Mouse (Mus musculus) layer of hippocampus, postnatal 14 days (tissue): ENCODE measurements around the gene Krt42. TPM values are rescaled to one million over a fixed set of nuclear protein-coding genes. Genes with fewer than 3 reads are reported as not detected.
"Not testable (repeated sequence)": the region's sequence is repeated elsewhere in the genome, so short reads cannot be mapped to it uniquely, and the experiment has no call there.

Experiments used
- DNase-seq, 2 experiments: peaks; one replicate each; pipeline ENCODE4 v3.0.0; 2021 to 2022; ENCODE audit warnings: low spot score in 2 of 2, mixed read lengths in 1 of 2
- total RNA-seq, 2 experiments: library from RNA; stranded (reverse); gene quantifications; 2 replicates each; pipeline ENCODE4 v1.2.3; 2021

Krt42 gene
- total RNA-seq, 2 experiments from 2014 or later, result not detected

DNA sequence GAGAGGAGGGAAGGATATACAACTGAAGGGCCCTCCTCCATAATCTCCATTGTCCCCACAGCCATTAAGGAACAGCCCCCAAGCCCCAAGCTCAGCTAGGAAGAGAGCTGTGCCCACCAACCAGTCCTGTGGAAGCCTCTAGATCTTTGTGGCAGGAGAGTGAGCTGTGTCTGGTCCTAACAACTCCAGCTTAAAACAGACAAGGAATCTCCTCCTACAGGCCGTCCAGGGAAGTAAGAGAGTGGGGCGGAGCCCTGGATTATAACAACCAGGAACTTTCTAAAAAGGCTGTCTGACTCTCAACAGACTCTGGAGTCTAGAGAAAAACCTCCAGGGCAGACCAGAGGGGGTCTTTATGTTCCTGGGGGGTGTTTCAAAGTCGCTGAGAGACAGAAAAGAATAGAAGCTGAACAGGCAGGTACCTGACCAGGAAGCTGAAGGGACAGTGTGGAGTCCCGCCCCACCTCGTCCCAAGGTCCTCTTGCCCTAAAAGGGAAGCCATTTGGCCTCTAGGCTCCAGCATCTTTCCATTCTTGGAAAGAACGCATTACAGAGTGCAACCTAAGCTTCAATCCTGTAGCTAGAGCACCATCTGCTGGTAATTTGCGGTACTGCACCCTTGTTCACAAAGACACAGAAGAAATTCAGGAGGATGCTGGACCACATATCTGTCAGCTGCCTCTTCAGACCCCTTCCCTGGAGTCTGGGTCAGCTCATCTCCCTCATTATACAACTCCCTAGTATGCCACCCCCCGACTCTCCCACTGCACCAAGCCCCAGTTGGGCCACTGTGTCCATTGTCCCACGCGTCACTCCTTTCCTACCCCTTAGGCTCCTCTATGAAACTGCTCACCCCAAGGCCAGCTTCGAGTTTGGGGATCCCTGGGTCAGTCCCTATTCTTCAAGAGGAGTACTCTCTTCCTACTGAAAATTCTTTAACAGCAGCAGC lies 12.2 kb upstream of the Krt42 start:
- peak; percentile 86 to 91 for DNase-seq

DNA sequence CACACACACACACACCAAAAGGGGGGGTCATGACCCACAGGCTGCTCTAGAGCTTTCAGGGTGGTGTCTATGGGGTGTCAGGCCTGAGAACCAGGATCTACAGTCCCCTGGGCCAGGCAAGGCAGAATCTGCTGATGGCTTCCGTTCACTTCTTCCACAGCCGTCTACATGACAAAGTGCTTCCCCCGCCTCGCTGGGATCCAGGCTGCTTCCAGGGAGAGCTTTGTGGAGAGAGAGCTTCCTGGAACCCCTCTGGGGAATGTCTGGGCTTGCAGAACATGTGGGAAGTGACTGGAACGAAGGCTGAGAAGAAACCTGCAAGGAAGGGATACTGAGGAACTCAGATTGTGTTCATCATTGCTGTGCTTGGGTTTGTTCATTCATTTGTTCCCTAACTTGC lies 9.1 kb upstream of the Krt42 start:
- no peak for DNase-seq

DNA sequence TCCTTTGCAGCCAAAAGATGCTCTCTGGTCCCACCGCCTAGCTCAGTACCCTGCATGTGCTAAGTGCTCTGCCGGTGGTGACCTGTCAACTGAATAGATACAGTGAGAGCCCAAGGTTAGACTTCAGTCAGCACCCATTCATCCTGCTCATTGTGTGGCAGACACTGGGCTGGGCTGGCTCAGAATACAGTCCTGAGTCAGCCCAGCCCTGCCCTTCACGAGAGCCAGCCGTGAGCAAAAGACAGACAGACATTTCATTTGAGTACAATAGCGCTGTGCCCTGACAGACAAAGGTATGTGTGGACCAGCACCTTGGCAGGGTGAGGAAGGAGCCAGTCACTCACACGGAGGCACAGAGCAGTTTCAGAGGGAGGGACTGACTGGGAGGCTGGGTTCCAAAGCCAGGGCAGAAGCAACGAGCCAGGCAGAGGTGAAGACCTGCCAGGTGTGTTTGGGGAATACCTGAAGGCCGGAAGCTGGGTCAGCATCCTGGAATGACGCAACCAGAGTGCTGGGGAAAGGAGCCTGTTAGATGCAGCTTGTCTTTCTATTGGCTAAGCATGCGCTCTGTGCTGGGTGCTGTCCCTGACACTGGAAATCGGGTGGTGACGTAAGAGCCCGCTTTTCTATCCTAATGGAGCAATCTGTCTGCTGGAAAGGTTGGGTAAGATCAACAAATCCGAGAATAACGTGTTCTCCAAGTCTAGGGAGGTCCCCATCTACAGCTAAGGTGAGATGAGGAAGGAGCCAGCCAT lies 8.2 kb upstream of the Krt42 start:
- no peak for DNase-seq

DNA sequence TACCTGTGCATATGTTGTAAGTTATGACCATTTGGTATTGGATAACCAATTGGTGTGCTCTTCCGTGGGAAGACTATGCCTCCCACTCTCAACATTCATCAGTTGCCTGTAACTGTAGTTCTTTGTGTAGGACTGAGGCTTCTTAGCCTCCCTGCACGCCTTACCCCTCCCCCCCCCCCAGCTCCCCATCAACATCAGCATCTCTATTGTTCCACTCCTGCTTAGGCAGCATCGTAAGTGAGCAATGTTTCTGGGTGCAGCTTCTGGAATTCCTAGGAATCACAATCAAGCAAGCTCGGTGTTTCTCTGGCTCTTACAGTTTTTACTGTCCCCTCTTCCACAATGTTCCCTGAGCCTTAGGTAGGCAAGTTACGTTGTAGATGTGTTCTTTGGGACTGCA lies 5.8 kb upstream of the Krt42 start:
- no peak for DNase-seq

DNA sequence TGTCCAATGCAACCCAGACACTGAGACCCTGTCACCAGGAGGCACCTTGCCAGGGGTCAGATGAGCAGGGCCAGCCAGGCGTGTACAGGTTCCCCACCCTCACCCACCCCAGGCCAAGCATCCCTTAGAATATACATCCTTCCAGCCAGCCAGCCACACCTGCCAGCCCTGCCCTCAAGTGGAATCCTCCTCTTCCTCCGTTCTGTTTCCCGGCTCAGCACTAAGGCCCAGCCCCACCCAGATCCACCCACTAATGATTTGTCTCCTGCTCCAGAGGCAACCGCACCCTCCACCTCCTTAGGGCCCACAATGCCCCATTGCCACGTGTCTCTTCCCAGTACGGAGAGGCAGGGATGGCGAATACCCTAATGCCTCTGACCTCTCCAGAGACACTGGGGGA lies 5.0 kb upstream of the Krt42 start:
- DNase-seq, result no peak

DNA sequence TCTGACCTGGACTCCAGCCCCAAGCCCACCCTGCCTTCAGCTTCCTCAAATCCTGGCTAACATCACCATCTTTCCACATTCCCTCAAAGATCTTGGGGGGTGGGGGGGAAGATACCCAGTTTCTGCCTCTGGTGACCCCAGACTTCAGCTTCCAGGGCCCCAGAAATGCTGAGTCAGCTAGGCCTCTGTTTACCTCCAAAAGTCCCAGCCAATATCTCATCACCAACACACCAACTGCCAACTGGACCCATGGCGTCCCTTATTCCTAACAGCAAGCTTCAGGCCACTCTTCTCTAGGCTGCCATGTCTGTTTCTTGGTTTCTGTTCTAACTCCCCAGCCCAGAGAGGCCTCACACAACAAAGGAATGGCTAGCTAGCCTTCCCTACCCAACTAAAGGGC lies 2.2 kb upstream of the Krt42 start:
- DNase-seq, result no peak

DNA sequence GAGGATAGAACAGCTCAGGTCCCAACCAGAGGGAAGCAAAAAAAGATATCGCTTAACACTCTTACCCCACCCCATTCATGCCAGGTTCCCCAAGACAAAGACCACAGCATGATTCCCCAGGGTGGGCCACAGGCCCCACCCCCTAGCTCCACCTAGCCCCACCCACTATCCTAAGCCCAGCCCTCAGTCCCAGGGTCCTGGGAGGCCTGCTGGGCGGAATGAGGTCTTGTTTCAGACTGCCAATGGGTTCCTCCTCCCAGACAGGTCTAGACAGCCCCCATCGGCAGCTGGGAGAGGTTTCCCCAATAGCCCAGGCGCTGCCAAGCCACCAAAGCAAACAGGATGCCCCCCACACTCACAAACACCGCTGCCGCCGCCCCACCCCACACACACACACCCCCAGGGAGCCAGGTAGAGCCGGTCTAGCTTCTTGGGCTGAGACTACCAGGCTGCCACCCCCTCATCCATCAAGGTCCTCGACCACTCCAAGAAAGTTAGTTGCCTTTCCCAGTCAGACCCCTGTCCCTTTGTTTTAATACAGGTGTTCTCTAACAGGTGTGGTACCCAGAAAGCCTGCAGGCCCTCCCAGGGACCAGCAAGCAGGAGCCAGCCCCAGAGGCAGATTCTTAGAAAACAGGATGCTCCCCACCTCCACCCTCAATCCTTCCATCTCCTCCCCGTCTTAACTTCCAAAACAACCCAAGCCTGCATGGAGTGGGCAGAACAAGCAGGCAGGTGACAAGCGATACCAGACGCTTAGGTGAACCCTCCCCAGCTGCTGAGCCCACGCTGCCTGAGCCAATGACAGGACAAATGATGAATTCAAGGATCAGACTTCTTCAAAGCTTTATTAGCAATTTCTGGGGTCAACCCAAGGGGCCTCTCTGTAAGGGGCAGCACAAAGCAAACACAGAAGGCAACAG lies 7.4 kb downstream of the Krt42 start:
- no peak for DNase-seq

DNA sequence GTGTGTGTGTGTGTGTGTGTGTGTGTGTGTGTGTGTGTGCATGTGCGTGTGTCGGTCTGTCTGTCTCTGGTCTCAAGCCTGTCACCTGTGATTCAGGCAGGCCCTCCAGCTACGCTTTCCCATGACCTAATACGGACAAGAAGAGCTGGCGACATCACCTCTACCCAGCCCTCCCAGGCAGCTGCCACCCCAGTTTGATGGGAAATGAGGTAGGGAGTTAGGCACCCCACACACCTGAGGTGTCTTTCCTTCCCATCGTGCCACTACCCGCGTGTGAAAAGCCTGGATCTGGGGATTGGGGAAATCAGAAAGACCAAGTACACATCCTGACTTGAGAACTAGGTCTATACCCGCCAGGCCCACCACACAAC lies 8.5 kb downstream of the Krt42 start:
- no peak for DNase-seq

DNA sequence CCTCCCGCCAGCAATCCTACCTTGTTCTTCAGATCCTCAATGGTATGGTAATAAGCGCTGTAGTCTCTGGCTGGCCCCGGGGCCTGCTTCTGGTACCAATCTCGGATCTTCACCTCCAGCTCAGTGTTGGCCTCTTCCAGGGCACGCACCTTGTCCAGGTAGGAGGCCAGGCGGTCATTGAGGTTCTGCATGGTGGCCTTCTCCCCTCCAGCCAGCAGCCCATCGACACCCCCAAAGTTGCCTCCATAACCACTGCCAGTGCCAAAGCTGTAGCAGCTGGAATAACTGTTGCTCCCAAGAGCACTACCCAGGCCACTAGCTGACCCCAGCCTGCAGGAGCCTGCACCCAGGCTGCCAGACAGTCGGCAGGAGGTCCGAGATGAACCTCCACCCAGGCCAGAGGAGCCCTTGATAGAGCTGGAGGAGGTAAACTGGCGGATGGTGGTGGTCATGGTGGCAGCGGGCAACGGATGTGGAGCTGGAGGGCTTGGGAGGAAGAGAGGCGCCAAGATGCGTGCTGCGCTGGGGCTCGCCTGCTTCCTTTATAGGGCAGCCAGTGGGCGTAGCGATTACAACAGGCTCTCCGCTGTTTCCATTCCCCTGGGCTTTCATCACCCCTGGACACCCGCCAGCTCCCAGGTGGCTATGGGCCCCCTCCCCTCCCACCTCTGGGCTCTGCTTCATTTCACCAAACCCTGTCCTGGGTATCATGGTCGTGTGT lies 9.0 kb downstream of the Krt42 start, which contains the start of gene Krt17:
Gene Krt17 (minus strand): TSS at position 516 of the 721 bp plus-strand sequence.
- no peak for DNase-seq

DNA sequence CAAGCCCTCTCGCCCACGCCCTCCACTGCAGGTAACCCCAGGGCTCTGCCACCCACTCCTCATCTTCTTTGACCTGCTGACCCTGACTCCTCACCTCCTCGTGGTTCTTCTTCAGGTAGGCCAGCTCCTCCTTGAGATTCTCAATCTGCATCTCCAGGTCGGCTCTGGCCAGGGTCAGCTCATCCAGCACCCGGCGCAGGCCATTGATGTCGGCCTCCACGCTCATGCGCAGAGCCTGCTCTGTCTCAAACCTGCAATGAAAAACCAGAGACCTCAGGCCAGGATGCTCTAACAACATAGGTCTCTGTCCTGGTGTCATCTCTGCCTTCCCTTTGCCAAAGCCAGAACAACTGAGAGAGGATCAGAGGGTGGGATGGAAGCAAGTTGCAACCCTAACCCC lies 10.6 kb downstream of the Krt42 start:
- no peak for DNase-seq

DNA sequence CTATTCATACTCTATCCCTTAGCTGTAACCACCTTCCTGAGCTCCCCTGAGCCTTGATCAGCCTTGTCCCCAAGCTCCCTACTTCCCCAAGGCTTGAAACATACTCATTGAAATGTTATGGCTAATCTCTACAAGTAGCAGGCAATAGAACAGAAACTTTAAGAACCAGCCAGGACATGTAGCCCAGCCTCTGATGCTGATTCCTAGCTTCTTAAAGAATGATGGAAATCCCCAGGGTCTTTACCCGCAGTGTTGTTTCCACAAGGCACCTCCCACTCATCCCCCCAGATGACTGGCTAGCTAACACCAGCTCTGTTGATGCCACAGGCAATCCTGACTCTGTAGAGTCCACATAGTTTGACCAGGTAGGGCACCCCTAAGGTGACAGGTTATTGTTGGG lies 11.7 kb downstream of the Krt42 start:
- DNase-seq, result no peak

DNA sequence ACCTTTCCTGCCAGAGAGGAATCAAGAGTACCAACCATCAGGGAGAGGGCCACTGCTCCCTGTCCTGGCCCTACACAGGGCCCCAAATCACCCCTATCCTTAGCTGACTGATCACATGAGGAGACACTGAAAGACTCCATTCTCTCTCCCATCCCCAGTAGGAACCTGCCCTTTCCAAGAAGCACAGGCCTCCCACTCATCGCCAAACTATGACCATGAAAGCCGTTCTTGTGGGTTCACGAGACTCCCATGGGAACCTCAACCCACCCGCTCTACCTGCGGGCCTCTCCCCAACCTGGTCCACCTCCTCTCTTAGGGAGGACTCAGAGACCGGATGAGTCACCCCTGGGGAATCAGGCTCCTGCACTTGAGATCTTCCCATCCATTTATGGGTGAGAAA lies 14.2 kb downstream of the Krt42 start:
- DNase-seq, result no peak

DNA sequence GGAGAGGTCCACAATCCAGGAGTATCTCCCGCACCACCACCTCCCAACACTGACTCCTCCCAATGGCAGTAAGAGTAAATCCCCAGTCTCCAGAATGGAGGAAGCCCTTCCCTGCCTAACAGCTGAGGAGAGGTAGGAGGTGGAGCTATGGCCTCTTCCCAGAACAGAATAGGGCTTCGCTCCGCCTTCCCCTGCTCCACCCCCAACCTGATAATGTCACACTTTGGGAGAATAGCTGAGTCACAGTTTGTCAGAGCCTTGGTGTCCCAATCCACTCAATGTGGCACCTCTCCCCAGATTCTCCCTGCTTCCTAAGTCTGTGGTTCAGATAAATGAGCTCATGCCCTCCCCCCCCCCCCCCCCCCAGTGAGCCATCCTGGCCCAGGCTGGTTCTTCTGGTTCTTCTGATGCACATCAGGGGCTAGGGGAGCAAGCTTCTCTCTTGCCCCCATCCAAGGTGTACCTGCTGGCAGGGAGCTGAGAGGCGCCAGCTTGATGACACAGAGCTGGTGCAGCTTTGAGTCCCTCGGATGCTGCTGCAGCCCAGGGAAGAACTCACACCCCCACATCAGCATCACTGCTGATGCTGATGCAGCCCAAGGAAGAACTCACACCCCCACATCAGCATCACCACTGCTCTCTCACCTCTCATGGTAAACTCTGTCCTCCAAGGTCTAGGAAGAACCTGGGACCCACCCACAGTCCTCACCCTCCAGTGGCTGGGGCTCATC lies 15.1 kb downstream of the Krt42 start:
- DNase-seq, result no peak

DNA sequence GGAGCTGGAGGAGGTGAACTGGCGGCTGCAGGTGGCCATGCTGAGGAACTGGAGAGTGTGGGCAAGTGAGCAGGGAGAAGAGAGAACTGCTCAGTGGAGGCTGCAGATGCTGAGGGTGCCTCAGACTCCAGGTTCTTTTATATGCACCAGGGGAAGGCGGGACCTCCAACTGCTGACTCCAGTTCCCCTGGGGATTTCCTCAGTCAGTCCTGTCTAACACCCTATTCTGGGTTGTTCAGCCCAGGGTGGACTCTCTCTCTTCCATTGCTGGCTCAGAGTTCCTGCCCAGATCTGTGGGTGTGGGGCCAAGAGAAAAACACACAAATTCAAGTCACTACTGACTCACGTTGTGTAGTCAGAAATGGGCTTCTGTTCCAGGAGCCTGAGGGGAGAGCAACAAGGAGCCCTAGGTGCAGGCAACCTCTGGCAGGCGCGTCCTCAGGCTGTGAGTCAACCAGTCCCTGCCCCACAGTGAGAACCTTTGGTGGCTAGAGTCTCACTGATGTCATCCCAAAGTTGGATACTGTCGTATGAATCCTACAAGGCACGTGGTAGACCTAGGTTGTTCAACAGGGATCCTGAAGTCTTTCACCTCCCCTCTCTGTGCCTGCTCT lies 20.7 kb downstream of the Krt42 start, which contains the start of gene Krt16:
Gene Krt16 (minus strand): TSS at position 51 of the 614 bp plus-strand sequence.
- no peak for DNase-seq

DNA sequence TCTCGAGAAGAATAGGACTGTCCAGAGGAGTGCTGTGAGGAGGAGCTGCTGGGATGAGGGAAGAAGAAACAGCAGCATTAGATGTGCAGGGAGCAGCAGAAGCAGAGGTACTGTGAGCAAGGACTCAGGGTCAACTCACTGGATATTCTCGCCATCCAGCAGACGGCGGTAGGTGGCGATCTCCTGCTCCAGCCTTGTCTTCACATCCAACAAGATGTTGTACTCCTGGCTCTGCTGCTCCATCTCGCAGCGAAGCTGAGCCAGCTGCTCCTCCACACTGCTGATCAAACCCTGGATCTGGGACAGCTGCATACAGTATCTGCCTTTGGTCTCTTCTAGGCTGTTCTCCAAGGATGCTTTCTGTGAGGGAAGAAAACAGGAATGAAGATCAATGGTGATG lies 23.2 kb downstream of the Krt42 start:
- not testable (repeated sequence) for DNase-seq

DNA sequence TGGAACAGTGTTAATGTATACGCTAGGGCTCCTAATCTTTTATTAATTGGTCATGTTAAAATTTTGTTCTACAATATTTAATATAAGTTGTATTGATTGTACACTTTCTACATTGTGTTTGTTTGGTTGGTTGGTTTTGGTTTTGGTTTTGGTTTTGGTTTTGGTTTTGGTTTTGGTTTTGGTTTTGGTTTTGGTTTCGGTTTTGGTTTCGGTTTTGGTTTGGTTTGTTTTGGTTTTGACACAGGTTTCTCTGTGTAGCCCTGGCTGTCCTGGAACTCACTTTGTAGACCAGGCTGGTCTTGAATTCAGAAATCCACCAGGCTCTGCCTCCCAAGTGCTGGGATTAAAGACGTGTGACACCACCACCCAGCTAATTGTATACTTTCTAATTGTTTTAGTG lies 29.4 kb downstream of the Krt42 start:
- DNase-seq, result not testable (repeated sequence)

DNA sequence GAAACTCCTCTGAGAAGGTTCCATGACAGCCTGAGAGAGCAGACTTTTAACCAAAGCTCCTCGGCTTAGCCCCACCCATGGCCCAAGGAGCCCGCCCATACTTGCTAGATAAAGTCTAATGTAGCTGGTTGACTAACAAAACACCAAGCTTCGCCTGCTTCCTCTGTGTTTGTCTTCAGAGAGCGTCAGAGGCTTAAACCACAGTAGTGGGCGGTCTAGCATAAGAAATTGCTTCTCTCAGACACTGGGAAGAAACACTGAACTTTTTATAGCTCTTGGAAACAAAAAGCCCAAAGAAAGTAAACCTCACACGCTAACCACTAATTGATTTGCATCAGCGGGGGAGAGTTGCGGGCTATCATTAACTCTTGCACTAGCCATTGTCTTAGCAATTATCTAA lies 47.9 kb downstream of the Krt42 start:
- DNase-seq, result no peak

DNA sequence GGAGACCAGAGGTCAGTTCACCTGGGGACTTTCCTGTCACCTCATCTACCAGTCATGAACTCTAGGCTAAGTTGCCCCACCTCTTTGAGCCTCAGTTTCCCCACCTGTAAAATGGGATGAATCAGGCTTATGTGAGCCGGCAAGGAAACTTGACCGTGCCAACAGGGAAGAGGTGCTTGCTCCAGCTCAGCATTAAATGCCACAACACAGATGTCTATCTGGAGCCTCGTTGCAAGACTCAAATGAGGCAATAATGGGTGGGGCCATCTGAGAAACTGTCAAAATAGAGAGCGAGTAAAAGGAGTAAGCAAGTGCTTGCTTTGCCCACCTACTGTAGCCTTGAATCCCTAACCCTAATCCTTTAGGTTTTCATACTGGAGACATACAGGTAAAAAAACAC lies 50.4 kb downstream of the Krt42 start:
- DNase-seq, result no peak
